Mouse (Mus musculus): ENCODE results near the gene Ska3.

DNA sequence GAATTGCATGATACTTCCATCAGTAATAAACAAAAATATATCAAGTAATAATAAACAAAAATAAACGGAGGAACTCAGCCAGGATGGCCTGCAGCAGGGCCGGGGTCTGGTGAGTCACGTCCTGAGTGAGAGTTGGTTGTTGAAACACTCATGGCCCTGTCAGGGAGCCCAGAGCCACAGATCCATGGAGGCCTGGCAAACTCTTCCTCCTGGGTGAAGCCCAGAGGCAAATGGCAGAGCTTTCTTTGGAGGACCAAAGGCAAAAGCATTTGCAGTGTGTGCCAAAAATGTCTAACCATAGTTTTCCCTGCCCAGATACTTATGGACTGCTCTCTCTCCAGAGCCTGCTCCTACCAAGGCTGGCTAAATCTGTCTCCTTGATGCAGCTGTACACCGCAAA lies 34.8 kb downstream of the Ska3 start:
- TF ChIP-seq CTCF (IDR thresholded peaks at IDR 0.05; ENCODE audit: control insufficient read depth, insufficient read depth, low read length) (no peak), POLR2A (IDR thresholded peaks at IDR 0.05; ENCODE audit: borderline replicate concordance, control insufficient read depth, low read depth, low read length) (no peak)

Data from bone marrow, adult 2 months (tissue).